Mouse (Mus musculus): ENCODE results near the gene Asprv1.

GRCm38 (mm10) chr6:86595865-86596440, 32.0 kb upstream of the Asprv1 start:
- no peak for TF ChIP-seq CTCF (IDR thresholded peaks at IDR 0.05)
- no peak for TF ChIP-seq POLR2A (IDR thresholded peaks at IDR 0.05; ENCODE audit: insufficient read depth, low read depth, low read length)
- no peak for TF ChIP-seq EP300 (IDR thresholded peaks at IDR 0.05; ENCODE audit: insufficient read depth, low read depth, low read length)
